Mouse (Mus musculus) heart, adult 2 months (tissue): ENCODE measurements around the gene Cnpy4.

ENCODE experiments used
- CTCF ChIP-seq: fragments of 200-600 bp; IDR thresholded peaks from 2 replicates; pipeline ENCODE4 v1.8.1; 2022; ENCODE audit warnings: antibody characterized with exemption, mild to moderate bottlenecking, moderate library complexity
- POLR2A ChIP-seq: fragments of 200-500 bp; IDR thresholded peaks from 2 replicates; pipeline ENCODE4 v1.6.1; 2011; ENCODE audit warnings: mild to moderate bottlenecking, low read depth, low read length, control low read depth; ENCODE audit not compliant: insufficient read depth

- no peak for TF ChIP-seq CTCF
- no peak for TF ChIP-seq POLR2A
Measured at GRCm38 (mm10) chr5:138219864-138220263, 32.6 kb downstream of the Cnpy4 start.
